Mouse (Mus musculus) ES-E14 (cell line): Measurements from ENCODE around the gene Pcyt2. TPM values are rescaled to one million over a fixed set of nuclear protein-coding genes. Genes with fewer than 3 reads are reported as not detected.
A peak's percentile ranks its signal among the peaks of the same experiment; 100 is the strongest.

Experiments used
- DNase-seq: peaks from one replicate; pipeline ENCODE4 v3.0.0-alpha.2; 2013; ENCODE audit warnings: low read depth, low spot score
- H3K27ac ChIP-seq: 2 replicates; pipeline ENCODE4 v1.5.1; 2012; ENCODE audit warnings: low read depth, mild to moderate bottlenecking, low read length, moderate library complexity, mixed read lengths; ENCODE audit not compliant: poor library complexity, insufficient read depth, severe bottlenecking
- H3K36me3 ChIP-seq: 2 replicates; pipeline ENCODE4 v1.6.1; 2012; ENCODE audit warnings: mild to moderate bottlenecking, low read length, moderate library complexity, mixed read lengths; ENCODE audit not compliant: control insufficient read depth, poor library complexity, insufficient read depth, severe bottlenecking
- H3K4me1 ChIP-seq, 2 experiments: fragments of 150-350 bp in 1 of 2; sonication (generic) in 1 of 2; 2 replicates each; pipeline ENCODE4 v1.6.1; 2012; ENCODE audit warnings: low read length in 2 of 2, mild to moderate bottlenecking in 1 of 2, mixed read lengths in 1 of 2; ENCODE audit not compliant: control insufficient read depth in 2 of 2, insufficient read depth in 2 of 2, poor library complexity in 1 of 2
- H3K4me3 ChIP-seq, 2 experiments: fragments of 150-350 bp in 1 of 2; sonication (generic) in 1 of 2; 2 replicates each; pipeline ENCODE4 v1.5.1; 2012; ENCODE audit warnings: low read length in 2 of 2, low read depth in 1 of 2, mild to moderate bottlenecking in 1 of 2, mixed read lengths in 1 of 2; ENCODE audit not compliant: insufficient read depth in 1 of 2, poor library complexity in 1 of 2, severe bottlenecking in 1 of 2
- H3K9ac ChIP-seq: 2 replicates; pipeline ENCODE4 v1.6.1; 2012; ENCODE audit warnings: low read depth, mild to moderate bottlenecking, low read length, mixed read lengths; ENCODE audit not compliant: poor library complexity, insufficient read depth, severe bottlenecking
- H3K9me3 ChIP-seq: fragments of 150-350 bp; sonication (generic); 2 replicates; pipeline ENCODE4 v1.6.1; 2012; ENCODE audit warnings: low read depth, mild to moderate bottlenecking, low read length; ENCODE audit not compliant: control insufficient read depth, insufficient read depth
- CHD2 ChIP-seq: IDR thresholded peaks from 2 replicates; pipeline ENCODE4 v1.6.1; 2014; ENCODE audit warnings: mild to moderate bottlenecking, low read depth, low read length, inconsistent platforms
- HCFC1 ChIP-seq: IDR thresholded peaks from 2 replicates; pipeline ENCODE4 v1.6.1; 2012; ENCODE audit warnings: low read length, inconsistent platforms, borderline replicate concordance; ENCODE audit not compliant: insufficient read depth
- MAFK ChIP-seq: IDR thresholded peaks from 2 replicates; pipeline ENCODE4 v1.6.1; 2014; ENCODE audit warnings: mild to moderate bottlenecking, low read depth, low read length, inconsistent platforms; ENCODE audit not compliant: insufficient read depth
- ZC3H11A ChIP-seq: IDR thresholded peaks from 2 replicates; pipeline ENCODE4 v1.6.1; 2012; ENCODE audit warnings: low read depth, mild to moderate bottlenecking, inconsistent platforms, low read length, borderline replicate concordance
- ZNF384 ChIP-seq: IDR thresholded peaks from 2 replicates; pipeline ENCODE4 v1.6.1; 2012; ENCODE audit warnings: low read depth, low read length, inconsistent platforms
- in situ Hi-C, 2 experiments: fragments of 600-800 bp; cut with MboI; formaldehyde crosslinking; loops; one replicate each; pipeline ENCODE4 v1.15.1; 2025; ENCODE audit warnings: low sequenced_read_pairs in 2 of 2, inconsistent platforms in 1 of 2; ENCODE audit not compliant: unreplicated experiment in 2 of 2
- total RNA-seq: library from RNA; depleted of rRNA; stranded (reverse); fragments of 300-350 nt; gene quantifications from 2 replicates; pipeline ENCODE4 v1.2.3, GENCODE M21; 2012

Pcyt2 gene
- total RNA-seq, 1 experiment = 88.6 TPM

DNA sequence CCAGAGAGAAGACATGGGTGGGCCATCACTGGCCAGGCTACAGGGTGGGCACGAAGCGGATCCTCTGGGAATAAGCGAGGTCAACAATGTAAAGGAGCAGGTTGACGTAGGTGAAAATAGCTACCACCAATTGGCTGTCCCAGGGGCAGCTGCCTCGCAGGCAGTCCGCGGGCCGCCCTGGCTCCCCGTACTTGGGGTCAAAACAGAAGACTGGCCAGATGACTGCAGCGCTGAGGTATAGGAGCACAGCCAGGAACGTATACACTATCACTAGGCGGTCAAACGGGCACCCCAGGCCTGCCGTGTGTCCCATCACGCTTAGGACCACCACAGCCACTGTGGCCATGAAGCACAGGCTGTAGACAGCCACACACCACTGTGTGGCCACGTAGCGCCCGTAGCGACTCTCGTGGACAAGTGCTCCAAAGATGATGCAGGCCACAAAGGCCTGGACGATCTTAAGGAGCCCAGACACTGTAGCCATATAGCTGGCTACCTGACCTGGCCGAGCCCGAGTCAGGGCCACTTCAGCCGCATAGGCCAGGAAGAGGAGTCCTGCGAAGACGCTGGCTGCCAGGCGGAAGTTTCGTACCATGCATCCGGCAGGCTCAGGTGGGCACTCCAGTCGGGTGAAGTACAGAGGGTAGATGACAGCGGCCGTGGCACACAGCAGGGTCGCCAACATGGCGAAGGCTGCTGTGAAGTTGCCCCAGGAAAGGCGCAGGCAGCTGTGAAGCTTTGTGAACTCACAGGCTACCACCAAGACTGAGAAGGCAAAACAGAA, 29.5 kb upstream of the Pcyt2 start:
- no peaks in the 10 kb centered on the region for H3K9me3 ChIP-seq
- H3K4me3 ChIP-seq = peak overlapping the region; percentile 51
- DNase-seq = no peak
- peaks cover 0 to 12% of the 10 kb centered on the region in 2 experiments; a peak in 1 of 4 replicates for H3K4me1 ChIP-seq
- 0 out of 2 replicates have a peak overlapping the region, but pooled peaks have one; percentile 35 for H3K9ac ChIP-seq
- in situ Hi-C loops = no loop called here
- TF ChIP-seq CHD2 (no peak), ZNF384 (no peak), MAFK (no peak), ZC3H11A (no peak), HCFC1 (no peak)
- H3K36me3 ChIP-seq = no peaks in the 10 kb centered on the region
- H3K27ac ChIP-seq = no peak overlapping the region

DNA sequence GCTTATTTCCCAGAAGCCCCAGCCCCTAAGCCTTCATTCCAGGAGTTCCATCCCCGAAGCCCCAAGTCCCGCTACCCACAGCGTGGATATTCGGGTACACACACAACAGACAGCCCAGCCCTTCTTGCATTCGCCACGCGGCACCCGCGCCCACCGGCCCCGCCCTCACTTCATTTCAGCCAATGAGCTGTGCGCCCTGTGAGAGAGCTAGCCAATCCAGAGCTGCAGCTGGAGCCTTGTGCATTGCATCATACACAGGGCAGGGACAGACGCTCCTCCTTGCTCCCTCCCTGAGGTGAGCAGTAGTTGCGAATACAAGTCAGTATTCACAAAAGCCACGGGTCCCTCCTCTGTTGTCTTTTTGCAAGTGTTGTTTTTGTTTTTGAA, 25.9 kb upstream of the Pcyt2 start, which contains the start of gene Pycr1:
Gene Pycr1, minus strand, starts transcription at position 169 of the 387 bp plus-strand sequence.
- H3K36me3 ChIP-seq = peaks cover 3% of the 10 kb centered on the region; the same call in 1 of the 2 replicates
- peaks cover 0 to 21% of the 10 kb centered on the region in 2 experiments; a peak in 1 of 4 replicates for H3K4me1 ChIP-seq
- no peak within 1 kb of the TSS; the same call in 1 of the 2 replicates for H3K27ac ChIP-seq
- peak within 1 kb of the TSS; percentile 81 for H3K9ac ChIP-seq
- in situ Hi-C loops = no loop called here
- peak within 1 kb of the TSS; percentile 72 to 82 for H3K4me3 ChIP-seq
- DNase-seq = peak; percentile 87
- no peak for TF ChIP-seq MAFK
- peak; percentile 37; the same call in 1 of the 2 replicates for TF ChIP-seq HCFC1
- 0 out of 2 replicates have a peak, but pooled peaks have one; percentile 47 for TF ChIP-seq CHD2
- TF ChIP-seq ZNF384 = no peak
- TF ChIP-seq ZC3H11A = no peak
- H3K9me3 ChIP-seq = no peaks in the 10 kb centered on the region

DNA sequence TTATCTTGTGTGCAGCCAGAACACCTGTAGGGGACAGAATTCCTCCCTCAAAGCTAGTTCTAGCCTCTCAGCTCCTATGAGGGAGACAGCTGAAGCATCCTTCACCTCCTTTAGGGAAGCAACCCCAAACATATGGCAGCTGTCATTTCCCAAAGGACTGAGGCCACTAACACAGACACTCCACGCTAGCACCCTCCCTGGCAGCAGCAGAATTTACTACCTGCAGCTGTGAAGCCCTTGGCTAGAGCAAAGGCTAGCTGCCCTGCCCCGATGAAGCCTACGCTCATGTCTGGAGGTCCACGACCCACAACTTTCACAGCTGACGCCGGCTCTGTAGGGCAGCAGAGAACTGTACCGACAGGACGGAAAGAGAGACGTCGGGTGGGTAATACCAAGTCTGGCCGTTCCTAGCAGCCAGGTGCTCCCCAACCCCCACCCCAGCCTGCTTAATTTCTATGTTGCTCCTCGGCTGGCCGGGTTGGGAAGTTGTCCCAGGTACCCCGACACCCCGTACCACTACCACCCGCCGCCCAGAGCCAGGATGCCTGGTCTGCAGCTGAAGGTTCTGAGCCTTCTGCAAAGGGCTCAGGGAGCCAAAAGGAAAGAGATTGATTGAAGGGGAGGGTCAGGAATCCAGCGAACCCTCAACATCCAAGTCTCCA, 25.3 kb upstream of the Pcyt2 start:
- Histone ChIP-seq H3K9me3 (no peaks in the 10 kb centered on the region), H3K36me3 (peaks cover 3% of the 10 kb centered on the region; the same call in 1 of the 2 replicates), H3K9ac (peak overlapping the region; percentile 81), H3K4me3 (peak overlapping the region; percentile 72 to 82), H3K4me1 (peaks cover 0 to 20% of the 10 kb centered on the region in 2 experiments; a peak in 1 of 4 replicates), H3K27ac (no peak overlapping the region; the same call in 1 of the 2 replicates)
- in situ Hi-C loops = no loop called here
- no peak for TF ChIP-seq ZNF384
- no peak for TF ChIP-seq CHD2
- no peak for TF ChIP-seq ZC3H11A
- no peak for TF ChIP-seq MAFK
- no peak for TF ChIP-seq HCFC1
- DNase-seq = no peak

DNA sequence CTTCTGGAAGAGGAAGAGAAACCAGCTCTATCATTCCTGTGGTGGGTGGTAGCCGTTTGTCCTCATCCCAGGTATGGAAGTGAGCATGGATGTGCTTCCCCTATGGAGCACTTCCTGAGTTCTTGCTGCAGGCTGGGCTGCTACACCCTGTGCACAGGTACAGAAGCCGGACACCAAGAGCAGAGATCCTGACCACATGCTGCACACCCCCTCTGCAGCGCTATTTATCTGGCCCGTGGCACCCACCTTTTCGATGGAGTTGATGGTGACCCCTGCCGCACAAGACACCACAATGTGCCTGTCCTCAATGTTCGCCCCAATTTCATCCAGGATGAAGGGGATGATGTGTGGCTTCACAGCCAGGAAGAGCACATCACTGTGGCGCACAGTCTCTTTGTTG, 24.1 kb upstream of the Pcyt2 start:
- H3K4me1 ChIP-seq = peaks cover 0 to 16% of the 10 kb centered on the region in 2 experiments; a peak in 1 of 4 replicates
- no peaks in the 10 kb centered on the region for H3K9me3 ChIP-seq
- peaks cover 3% of the 10 kb centered on the region; the same call in 1 of the 2 replicates for H3K36me3 ChIP-seq
- no peak overlapping the region for H3K27ac ChIP-seq
- H3K4me3 ChIP-seq = no peak overlapping the region; a peak in 1 of 4 replicates
- TF ChIP-seq MAFK (no peak), CHD2 (no peak), ZC3H11A (no peak), HCFC1 (no peak), ZNF384 (no peak)
- in situ Hi-C loops = no loop called here
- DNase-seq = no peak
- no peak overlapping the region for H3K9ac ChIP-seq
